Mouse (Mus musculus): ENCODE data around the gene B130006D01Rik. TPM values are rescaled to one million over a fixed set of nuclear protein-coding genes. Genes with fewer than 3 reads are reported as not detected.
A peak's percentile ranks its signal among the peaks of the same experiment; 100 is the strongest.
"Not testable (repeated sequence)": the region's sequence is repeated elsewhere in the genome, so short reads cannot be mapped to it uniquely, and the experiment has no call there.

The B130006D01Rik gene
- total RNA-seq, 2 experiments from 2014 or later: 0.29 to 0.36 TPM

DNA sequence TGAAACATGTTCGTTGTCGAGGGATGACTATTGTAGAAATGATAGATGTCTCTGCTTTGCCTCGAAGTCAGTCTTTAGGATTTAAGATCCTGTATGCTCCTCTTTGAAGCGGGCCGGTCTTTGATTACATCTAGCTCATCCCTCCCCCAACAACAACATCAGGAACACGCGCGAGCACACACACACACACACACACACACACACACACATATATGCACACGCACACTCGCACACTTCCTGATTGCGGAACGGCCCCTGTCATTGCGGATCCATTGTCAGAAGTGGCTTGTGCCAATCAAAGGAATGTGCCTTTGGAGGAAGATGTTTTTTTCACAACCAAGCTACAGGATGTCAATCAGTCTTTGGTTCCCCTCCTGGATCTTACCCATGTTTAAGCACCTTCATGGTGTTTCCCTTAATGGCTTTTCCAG, 9.6 kb upstream of the B130006D01Rik start:
- DNase-seq: no peak

- no peak for DNase-seq
Observed at GRCm38 (mm10) chr11:95714411-95714810, 9.0 kb upstream of the B130006D01Rik start.

GRCm38 (mm10) chr11:95716136-95716535, 7.3 kb upstream of the B130006D01Rik start:
- no peak for DNase-seq

DNA sequence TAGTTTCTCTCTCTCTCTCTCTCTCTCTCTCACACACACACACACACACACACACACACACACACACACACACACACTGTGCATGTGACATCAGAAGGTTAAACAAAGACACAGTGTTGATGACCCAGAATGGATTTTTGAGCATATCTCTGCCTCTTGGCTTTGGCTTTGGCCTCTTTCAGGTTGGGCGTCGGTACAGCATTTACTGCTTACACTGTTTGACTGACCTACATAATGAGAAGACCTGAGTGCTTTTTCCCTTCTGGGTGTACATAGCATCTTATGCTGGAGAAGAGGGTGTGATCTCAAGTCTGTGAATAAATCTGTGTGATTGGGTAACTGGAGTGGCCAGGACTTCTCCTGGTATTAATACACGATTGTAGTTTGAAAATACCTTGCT, 4.0 kb upstream of the B130006D01Rik start:
- DNase-seq: no peak

DNA sequence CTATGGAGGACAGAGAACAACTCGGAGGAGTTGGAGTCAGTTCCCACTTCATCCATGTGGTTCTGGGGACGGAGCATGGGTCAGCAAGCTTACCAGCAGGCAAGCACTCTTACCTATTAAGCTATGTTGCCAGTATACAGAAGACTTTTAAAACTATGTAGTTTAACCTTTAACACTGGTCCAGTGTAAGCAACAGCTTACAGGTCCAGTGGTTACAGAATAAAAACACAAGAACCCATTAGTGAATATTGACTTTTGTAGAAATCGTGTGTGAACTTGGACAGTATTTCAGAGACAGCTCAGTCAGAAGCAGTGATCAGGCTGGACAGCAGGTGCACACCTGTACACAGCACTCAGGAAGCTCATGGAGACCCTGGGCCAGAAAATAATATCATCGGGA, 1.1 kb downstream of the B130006D01Rik start:
- DNase-seq: no peak

DNA sequence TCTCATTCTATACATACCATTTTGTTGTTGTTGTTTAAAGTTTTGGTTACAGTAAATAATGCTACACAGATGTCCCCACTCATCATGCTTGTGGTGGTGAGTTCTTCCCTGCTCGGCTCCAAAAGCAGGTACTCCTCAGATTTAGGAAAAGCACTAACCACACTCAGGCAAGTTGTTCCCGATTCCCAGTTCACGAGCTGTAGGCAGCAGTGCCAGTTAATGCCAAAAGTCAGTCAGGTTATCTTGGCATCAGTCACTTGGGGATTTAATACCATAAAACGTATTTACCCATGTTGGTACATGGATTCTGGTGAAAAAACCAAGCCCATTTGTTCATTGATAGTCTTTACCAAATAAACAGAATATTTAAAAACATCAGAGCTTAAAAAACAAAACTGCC, 2.8 kb downstream of the B130006D01Rik start:
- DNase-seq: no peak

GRCm38 (mm10) chr11:95727947-95728346, 4.6 kb downstream of the B130006D01Rik start:
- no peak for DNase-seq

GRCm38 (mm10) chr11:95728916-95729907, 5.8 kb downstream of the B130006D01Rik start:
- no peak for DNase-seq

GRCm38 (mm10) chr11:95734485-95734884, 11.1 kb downstream of the B130006D01Rik start:
- no peak for DNase-seq

- peak; percentile 22 for DNase-seq
Observed at GRCm38 (mm10) chr11:95737811-95738210, 14.4 kb downstream of the B130006D01Rik start.

- DNase-seq: no peak
Observed at GRCm38 (mm10) chr11:95744521-95744920, 21.1 kb downstream of the B130006D01Rik start.

GRCm38 (mm10) chr11:95746821-95747220, 23.4 kb downstream of the B130006D01Rik start:
- no peak for DNase-seq

- no peak for DNase-seq
Observed at GRCm38 (mm10) chr11:95748331-95748730, 24.9 kb downstream of the B130006D01Rik start.

GRCm38 (mm10) chr11:95749619-95750018, 26.2 kb downstream of the B130006D01Rik start:
- DNase-seq: no peak

DNA sequence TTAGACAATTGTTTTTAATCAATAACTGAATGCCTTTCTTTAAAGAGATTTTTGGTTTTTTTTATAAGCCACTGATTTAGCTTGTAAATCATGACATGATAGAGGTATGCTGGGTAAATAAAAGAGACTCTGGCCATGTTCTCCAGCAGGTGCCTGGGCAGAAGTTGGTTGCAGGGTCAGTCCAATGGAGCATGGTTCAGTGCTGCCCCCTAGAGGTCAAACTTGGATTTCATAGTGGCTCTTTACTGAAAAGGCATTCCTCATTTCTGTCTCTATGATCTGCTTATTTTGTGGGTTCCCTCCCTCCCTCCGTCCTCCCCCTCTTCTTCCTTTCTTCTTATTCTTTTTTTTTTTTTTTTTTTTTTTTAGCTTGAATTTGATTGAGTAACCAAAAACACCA, 27.6 kb downstream of the B130006D01Rik start:
- DNase-seq: peak; percentile 25

GRCm38 (mm10) chr11:95755137-95755536, 31.8 kb downstream of the B130006D01Rik start:
- not testable (repeated sequence) for DNase-seq

- DNase-seq: no peak
Observed at GRCm38 (mm10) chr11:95760521-95760920, 37.1 kb downstream of the B130006D01Rik start.

- no peak for DNase-seq
Observed at GRCm38 (mm10) chr11:95762996-95763395, 39.6 kb downstream of the B130006D01Rik start.

DNA sequence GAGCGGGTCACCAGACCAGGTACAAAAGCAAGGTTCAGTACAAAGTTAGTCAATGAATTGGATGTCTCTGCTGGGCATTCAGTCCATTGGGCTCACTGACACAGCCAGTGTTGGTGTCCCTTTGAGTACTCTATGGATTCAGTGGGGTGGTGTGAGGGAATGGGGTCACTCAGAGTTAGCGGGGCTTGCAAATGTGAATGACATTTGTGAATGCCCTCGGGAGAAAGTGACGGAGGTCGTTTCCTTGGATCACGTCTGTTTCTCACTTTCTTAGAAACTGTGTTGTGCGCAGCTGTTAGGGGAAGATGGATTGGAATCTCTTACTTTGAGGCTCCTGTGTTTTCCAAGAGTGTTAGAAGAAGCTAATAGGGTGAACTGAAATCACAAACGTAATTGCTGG, 41.4 kb downstream of the B130006D01Rik start:
- no peak for DNase-seq

DNA sequence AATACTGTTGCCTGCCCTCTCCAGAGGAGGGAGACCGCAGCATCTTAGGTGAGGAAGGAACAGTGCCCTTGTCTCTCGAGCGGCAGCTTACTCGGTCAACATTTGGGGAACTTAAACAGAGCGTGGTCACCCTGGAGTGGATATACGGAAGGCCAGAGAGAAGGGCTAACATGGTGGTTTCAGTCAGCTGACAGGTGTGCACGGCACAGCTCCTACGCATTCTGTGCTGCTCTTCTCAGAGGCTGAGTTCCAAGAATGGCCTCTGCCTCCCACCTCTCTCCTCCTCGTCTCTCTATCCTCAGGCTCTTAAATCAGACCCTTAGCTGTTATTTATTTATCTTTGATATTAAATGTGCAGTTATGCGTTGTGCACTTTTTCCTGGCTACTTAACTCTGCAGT, 41.9 kb downstream of the B130006D01Rik start:
- DNase-seq: no peak

- DNase-seq: no peak
Observed at GRCm38 (mm10) chr11:95768244-95768643, 44.9 kb downstream of the B130006D01Rik start.

DNA sequence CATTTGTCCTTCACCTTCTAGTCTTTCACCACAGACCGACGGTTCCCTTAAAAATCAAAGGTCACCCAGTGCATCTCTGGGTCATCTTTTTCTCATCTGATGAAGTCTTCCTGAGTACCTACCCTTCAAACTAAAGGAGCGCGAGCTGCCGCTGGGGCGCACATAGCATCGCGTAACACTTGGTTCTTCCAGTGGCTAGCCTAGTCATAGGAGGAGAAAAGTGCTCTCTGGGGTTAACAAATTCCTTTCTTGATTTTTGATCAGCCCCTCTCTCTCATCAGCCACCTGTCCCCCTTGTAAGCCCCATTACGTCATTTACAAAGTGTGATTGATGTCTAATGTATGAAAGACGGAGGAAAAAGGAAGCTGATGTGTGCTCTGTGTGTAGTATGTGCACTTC, 45.8 kb downstream of the B130006D01Rik start:
- no peak for DNase-seq

DNA sequence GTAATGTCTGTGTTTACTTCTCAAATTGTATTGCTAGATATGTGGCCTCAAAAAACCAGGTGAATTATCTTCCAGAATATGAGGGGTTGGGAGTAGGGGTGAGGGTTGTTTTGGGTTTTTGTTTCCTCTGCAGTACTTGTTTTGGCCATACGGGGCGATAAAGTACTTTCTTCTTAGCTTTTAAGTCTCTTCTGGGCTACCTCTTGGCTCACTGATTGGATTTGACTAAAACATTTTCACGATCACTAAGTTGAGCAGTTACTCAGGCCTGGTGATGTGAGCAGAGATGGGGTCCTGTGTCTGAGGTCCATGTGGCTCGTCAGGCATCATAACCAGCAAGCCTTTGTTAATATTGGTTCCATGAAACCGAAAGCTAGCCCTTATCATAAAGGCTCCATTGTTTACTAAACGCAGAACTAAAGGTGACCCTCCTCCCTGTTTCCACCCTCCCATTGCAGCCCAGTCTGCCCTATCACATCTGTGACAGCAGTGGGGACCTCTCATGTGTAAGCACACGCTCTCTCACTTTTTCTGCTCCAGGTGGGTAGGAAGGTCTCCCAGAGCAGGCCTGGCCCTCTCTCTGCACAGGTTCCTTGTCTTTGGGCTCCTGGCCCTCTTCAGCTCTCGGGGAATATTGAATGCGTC, 47.5 kb downstream of the B130006D01Rik start:
- no peak for DNase-seq
